Mouse (Mus musculus): ENCODE measurements around the gene Pfdn2.
A peak's percentile ranks its signal among the peaks of the same experiment; 100 is the strongest.
"Not testable (repeated sequence)": the region's sequence is repeated elsewhere in the genome, so short reads cannot be mapped to it uniquely, and the experiment has no call there.

The Pfdn2 gene

DNA sequence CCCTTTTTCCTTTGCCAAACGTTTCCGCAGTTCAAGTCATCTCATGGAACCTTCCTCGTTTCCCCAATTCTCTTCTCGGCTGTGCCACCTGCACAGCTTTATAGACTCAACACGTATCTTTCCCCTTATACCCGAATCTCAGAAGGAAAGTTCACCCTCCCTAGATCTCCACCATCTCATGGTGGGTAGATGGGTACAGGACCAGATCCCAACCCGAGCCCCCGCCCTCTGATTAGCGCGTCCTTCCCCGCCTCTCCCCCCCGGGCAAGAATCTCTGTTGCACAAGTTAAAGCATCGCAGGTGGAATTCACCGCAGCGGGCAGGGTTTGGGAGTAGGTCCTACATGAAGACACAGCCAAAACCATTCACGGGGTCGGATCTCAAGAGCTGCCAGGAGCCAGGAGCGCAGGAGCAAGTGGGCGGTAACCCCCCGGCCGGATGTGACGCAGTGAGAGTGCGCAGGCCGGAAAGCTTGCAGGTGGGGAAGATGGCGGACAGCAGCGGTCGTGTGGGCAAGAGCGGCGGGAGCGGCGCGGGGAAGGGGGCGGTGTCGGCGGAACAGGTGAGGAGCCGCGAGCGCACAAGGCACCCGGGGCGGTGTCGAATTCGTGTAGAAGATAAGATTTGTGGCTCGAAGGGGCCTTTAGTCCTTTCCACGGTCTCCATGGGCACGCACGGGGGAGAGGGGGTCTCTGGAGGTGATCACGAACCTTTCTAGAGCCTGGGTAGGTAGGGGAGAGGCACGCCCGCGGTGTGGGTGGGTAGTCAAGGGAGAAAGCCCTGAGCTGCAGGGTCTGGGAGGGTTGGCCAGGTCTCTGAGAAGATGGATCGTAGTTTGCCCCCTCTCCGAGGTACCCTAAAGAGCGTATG is at the start of gene Pfdn2, which contains the start of gene Nit1:
Gene Pfdn2, plus strand, starts transcription at position 446 of the 870 bp plus-strand sequence.
Gene Nit1, minus strand, starts transcription at position 422 of the 870 bp plus-strand sequence.
- peak; percentile 84 for DNase-seq (ENCODE audit: low spot score)

GRCm38 (mm10) chr1:171298226-171298625 is 47.2 kb upstream of the Pfdn2 start:
- DNase-seq (ENCODE audit: low spot score) = no peak

DNA sequence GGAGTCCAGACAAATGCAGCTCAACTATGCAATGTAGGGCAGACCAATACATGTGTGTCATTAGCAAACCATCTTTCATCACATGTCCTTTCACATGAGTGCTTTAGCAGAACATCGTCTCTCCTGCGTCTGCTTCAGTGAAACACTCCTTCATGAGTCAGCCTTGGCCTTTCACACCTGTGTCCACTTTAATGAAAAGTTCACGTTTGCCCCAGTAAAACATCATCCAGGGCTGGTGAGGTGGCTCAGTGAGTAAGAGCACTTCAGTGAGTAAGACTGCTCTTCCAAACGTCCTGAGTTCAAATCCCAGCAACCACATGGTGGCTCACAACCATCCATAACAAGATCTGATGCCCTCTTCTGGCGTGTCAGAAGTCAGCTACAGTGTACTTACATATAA is 39.3 kb upstream of the Pfdn2 start:
- not testable (repeated sequence) for DNase-seq (ENCODE audit: low spot score)

GRCm38 (mm10) chr1:171309321-171309720 is 36.1 kb upstream of the Pfdn2 start:
- DNase-seq (ENCODE audit: low spot score) = no peak

DNA sequence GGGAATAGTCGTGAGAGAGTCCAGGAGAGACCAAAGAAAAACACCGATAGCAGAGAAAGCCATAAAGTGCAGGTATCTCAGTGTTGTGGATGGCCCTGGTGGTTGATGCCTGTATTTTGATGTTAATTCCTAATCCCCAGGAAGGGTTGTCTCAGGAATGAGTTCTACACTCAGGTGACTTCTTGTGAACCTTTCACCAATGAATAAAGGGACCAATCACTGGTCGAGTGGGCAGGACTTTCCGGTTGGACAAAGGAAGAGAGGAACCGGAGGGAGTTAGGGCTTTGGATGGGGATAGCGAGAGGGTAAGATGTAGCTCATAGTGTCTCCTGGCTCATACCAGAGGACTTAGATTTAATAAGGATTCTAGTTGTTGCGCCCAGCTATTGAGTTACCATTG is 25.7 kb upstream of the Pfdn2 start:
- DNase-seq (ENCODE audit: low spot score) = no peak

- DNase-seq (ENCODE audit: low spot score) = no peak
Observed at GRCm38 (mm10) chr1:171320151-171320550, 25.3 kb upstream of the Pfdn2 start.

DNA sequence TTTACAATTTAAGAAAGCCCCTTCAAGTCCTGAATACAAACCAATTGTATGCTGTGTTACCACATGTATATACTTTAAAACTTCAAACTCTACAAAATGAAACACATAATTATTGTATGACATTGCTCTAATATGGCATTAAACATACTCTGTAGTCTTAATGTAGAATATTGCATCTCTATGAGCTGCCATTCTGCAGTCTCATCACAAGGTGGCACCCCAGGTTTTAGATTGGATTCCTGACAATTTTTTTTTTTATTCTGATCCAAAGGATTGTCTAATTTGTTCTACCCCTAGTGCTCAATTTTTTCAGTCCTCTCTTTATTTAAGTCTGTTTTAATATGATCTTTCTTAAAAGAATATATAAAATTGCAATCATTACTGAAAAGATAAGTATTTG is 24.1 kb upstream of the Pfdn2 start:
- no peak for DNase-seq (ENCODE audit: low spot score)

DNA sequence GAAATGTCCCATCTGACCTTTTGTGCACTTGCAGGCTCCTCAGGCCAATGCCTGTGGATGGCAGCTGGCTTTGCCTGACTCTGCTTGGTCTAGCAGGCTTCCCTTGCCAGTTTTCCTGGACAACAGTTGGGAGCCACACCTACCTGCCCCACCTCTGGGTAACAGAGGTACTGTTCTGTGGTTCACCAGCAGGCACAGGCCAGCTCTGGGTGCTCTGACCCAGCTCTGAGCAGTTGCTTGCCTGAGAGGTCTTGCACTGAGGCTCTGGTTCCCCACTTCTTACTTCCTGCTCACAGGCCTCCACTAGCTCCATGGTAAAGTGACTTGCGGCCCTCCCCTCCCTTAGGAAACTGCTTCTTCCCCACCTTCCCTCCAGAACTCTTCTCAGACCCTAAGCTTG is 23.5 kb upstream of the Pfdn2 start:
- no peak for DNase-seq (ENCODE audit: low spot score)

DNA sequence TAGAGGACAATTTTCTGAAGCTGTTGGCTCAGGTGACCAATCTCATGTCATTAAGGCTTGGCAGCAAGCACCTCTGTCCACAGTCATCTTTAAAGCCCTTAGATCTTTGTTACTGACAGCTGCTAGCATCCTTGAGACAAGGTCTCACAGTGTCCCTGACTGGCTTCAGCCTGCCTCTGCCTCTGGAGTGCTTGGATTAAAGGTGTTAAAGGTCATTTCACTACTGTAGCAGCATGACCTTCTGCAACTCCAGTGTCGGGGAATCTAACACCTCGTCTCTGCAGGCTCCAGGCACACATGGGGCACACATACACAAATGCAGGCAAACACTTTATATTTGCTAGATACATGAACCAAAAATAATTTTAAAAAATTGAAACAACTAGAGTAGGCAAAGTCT is 19.9 kb upstream of the Pfdn2 start:
- no peak for DNase-seq (ENCODE audit: low spot score)

DNA sequence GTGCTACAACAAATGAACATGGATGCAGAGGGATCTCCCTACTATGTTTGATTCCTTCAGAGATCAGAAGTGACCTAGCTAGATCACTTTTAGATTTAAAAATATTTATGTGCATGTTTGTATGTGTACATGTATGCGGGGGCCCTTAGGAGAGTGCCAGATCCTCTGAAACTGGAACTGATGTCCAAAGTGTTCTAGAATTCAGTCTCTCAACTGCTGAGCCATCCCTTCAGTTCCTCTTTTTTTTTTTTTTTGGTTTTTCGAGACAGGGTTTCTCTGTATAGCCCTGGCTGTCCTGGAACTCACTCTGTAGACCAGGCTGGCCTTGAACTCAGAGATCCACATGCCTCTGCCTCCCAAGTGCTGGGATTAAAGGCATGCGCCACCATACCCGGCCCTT is 18.9 kb upstream of the Pfdn2 start:
- not testable (repeated sequence) for DNase-seq (ENCODE audit: low spot score)

DNA sequence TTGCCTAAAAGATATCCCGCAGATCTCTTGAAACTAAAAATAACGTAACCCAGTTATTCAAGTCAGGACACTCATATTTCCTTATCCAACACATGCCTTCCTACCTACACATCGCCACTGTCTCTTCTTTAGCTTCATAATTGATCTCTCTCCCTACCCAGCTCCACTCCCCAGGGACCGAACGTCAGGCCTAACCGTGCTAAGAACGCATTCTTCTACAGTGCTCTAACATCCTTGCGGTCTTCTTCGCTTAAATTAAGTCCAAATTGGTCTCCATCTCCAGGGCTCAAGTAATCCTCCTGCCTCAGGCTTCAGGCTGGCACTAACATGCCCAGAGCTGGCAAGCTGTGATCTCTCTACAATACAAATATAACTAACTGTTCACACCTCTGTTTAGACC is 17.2 kb upstream of the Pfdn2 start:
- DNase-seq (ENCODE audit: low spot score) = no peak

DNA sequence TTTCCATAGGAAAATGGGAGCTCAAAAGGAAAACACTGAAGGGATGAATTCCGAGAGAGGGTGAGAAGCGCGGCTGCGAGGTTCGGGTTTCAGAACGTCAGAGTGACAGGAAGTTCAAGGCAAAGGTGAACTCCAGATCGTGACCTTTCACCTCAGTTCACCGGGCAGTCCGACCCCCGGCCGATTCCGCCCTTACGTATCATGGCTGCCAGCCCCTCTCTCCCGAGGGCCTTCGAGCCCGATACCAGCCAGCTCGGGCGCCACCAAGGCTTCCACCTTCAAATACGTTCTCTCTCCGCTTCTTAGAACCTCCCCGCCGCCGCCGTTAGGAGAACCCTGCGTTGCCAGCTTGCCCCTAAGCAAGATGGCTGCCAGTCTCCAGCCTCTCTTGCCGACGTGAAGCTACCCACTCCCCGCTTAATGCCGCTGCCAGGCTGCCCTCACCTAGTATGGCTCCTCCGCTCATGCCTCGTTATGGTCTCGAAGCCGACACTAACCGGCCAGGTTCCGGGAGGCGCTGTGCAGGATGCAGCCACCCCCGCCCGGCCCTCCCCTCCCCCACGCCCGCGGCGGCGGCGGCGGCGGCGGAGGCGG is 16.5 kb upstream of the Pfdn2 start, which contains the start of gene Dedd:
Gene Dedd, plus strand, starts transcription at position 307 of the 594 bp plus-strand sequence.
- peak; percentile 85 for DNase-seq (ENCODE audit: low spot score)

DNA sequence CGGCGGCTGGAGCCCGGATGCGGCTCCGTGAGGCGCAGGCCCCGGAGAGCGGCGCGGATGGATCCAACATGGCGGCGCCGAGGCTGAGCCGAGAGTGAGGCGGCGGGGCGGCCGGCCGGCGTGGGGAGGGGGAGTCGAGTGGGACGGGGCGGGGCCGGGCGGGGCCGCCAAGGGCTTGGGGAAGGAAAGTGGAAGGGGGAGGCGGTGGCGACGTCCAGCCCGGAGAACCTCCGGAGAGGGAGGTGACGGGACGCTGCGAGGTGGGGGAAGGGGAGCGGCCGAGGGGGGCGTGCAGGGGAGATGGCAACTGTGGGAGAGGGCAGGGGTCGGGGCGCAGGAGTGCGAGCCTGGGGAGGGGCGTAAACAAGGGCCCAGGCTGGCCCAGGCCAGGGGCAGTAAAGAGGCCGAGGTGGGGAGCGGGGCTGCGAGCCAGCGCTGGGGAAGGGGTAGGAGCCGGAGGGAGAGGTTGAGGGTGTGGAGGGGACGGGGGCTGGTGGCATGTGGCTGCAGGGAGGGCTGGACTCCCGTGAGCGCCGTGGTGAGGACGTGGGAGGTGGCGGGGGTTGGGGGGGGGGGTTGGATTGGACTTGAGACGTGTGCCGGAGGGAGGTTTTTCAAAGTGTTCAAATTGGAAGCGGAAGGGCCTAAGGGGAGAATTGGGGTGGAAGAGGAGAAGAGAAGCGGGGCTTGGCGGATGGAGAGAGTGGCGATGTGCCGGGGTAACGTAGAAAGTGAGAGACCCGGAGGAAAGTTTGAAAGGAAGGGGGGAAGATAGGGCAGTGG is 15.8 kb upstream of the Pfdn2 start:
- no peak for DNase-seq (ENCODE audit: low spot score)

GRCm38 (mm10) chr1:171330216-171330560 is 15.3 kb upstream of the Pfdn2 start:
- no peak for DNase-seq (ENCODE audit: low spot score)

GRCm38 (mm10) chr1:171342262-171343207 is 2.9 kb upstream of the Pfdn2 start:
- DNase-seq (ENCODE audit: low spot score) = no peak

DNA sequence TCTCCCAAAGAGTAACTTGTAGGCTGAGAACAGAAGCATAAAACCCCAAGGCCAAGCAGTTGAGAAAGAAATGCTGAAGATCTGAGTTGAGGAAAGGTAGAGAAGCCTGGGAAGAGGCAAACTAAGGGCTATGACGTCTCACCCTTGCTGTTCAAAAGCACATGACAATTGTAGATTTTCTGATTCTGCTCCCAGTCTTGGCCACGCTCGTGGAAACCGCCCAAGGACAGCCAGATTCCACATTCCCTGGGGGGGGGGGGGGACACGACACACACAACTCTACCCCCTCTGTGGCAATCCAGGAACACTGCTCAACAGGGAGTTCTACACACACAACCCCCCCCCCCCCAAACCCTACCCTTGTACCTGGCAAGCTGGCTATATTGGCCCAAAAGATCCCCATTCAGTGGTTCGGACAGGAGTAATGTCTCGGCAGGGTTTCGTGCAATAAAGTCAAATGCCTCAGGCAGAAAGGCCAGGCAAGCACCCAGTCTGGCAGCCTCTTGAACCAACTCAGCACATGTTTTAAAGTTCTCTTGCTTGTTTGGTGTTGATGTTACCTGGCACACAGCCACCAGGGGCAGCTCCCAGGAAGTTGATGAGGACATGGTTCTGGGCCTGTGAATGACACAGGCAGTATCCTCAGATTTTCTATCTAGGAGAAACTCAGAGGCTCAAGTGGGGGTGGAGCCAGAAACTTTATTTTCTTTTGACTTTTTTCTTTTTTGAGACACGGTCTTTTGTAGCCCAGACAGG is 1.4 kb upstream of the Pfdn2 start:
- no peak for DNase-seq (ENCODE audit: low spot score)

DNA sequence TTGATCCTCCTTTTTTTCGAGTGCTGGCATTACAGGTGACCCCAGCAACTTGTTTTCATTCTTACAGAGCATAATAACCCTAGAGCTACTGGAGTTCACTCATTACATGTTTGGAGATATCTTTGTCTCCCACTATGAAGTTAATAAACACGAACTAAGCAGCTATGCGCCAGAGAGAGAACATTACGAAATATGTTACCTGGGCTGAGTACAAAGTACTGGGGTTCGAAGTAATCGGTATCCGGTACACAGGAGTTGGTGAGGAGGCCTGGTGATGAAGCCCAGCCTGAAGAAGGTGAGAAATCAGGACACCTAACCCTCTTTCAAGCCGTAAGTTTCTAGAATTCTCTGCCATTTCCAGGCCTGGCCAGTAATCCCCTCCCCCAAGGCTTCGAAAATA is 755 bp upstream of the Pfdn2 start:
- no peak for DNase-seq (ENCODE audit: low spot score)

- no peak for DNase-seq (ENCODE audit: low spot score)
Observed at GRCm38 (mm10) chr1:171346095-171346450, 603 bp downstream of the Pfdn2 start.

GRCm38 (mm10) chr1:171348665-171349064 is 3.2 kb downstream of the Pfdn2 start:
- no peak for DNase-seq (ENCODE audit: low spot score)

DNA sequence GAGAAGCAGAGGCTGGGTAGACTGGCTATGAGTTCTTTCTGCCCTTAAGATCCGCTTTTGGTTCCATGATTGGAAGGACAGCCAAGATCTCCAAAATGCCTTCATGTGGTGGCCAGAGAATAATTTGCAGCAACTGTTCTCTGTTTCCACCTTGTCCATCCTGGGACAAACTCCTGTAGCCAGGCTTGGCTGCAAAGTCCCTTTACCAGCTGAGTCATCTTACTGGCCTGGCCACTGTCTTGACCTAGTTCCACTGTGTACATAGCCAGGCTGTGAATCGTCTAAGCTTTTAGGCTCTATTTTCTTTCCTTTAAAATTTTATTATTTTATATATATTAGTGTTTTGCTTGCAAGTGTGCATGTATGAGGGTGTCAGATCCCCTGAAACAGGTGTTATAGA is 3.7 kb downstream of the Pfdn2 start:
- DNase-seq (ENCODE audit: low spot score) = no peak

- peak; percentile 50 for DNase-seq (ENCODE audit: low spot score)
Observed at GRCm38 (mm10) chr1:171355812-171356340, 10.4 kb downstream of the Pfdn2 start.

All from spleen, adult 12 weeks (tissue).